Mouse (Mus musculus): ENCODE results near the gene Fbxo46.
"Not testable (repeated sequence)": the region's sequence is repeated elsewhere in the genome, so short reads cannot be mapped to it uniquely, and the experiment has no call there.

Gene Fbxo46

GRCm38 (mm10) chr7:19136673-19137334 lies 17.1 kb downstream of the Fbxo46 start:
- DNase-seq (ENCODE audit: low spot score), result no peak

- no peak for DNase-seq (ENCODE audit: low spot score)
Observed at GRCm38 (mm10) chr7:19137380-19137779, 17.7 kb downstream of the Fbxo46 start.

- no peak for DNase-seq (ENCODE audit: low spot score)
Observed at GRCm38 (mm10) chr7:19146793-19147192, 27.1 kb downstream of the Fbxo46 start.

GRCm38 (mm10) chr7:19147497-19148045 lies 27.9 kb downstream of the Fbxo46 start:
- DNase-seq (ENCODE audit: low spot score), result no peak

- DNase-seq (ENCODE audit: low spot score), result no peak
Observed at GRCm38 (mm10) chr7:19148180-19148874, 28.7 kb downstream of the Fbxo46 start.

GRCm38 (mm10) chr7:19148875-19149541 lies 29.3 kb downstream of the Fbxo46 start, which contains the start of gene Qpctl:
Gene Qpctl (minus strand): TSS chr7:19149291.
- DNase-seq (ENCODE audit: low spot score), result peak; percentile 90

- DNase-seq (ENCODE audit: low spot score), result peak; percentile 93
Observed at GRCm38 (mm10) chr7:19149626-19150025, 30.0 kb downstream of the Fbxo46 start, which contains the start of gene Snrpd2. Gene Snrpd2 (plus strand): TSS chr7:19149722.

GRCm38 (mm10) chr7:19151121-19151520 lies 31.5 kb downstream of the Fbxo46 start:
- DNase-seq (ENCODE audit: low spot score), result not testable (repeated sequence)

GRCm38 (mm10) chr7:19154796-19155195 lies 35.1 kb downstream of the Fbxo46 start:
- no peak for DNase-seq (ENCODE audit: low spot score)

- DNase-seq (ENCODE audit: low spot score), result no peak
Observed at GRCm38 (mm10) chr7:19155825-19156475, 36.3 kb downstream of the Fbxo46 start.

- DNase-seq (ENCODE audit: low spot score), result peak; percentile 83
Observed at GRCm38 (mm10) chr7:19157160-19157800, 37.6 kb downstream of the Fbxo46 start.

- no peak for DNase-seq (ENCODE audit: low spot score)
Observed at GRCm38 (mm10) chr7:19158601-19159000, 38.9 kb downstream of the Fbxo46 start.

GRCm38 (mm10) chr7:19159411-19159810 lies 39.8 kb downstream of the Fbxo46 start:
- no peak for DNase-seq (ENCODE audit: low spot score)

- DNase-seq (ENCODE audit: low spot score), result no peak
Observed at GRCm38 (mm10) chr7:19160115-19160514, 40.5 kb downstream of the Fbxo46 start.

- DNase-seq (ENCODE audit: low spot score), result no peak
Observed at GRCm38 (mm10) chr7:19162928-19163327, 43.3 kb downstream of the Fbxo46 start.

- DNase-seq (ENCODE audit: low spot score), result no peak
Observed at GRCm38 (mm10) chr7:19163752-19164151, 44.1 kb downstream of the Fbxo46 start.

GRCm38 (mm10) chr7:19164189-19164588 lies 44.5 kb downstream of the Fbxo46 start:
- DNase-seq (ENCODE audit: low spot score), result no peak

- no peak for DNase-seq (ENCODE audit: low spot score)
Observed at GRCm38 (mm10) chr7:19164978-19165377, 45.3 kb downstream of the Fbxo46 start.

GRCm38 (mm10) chr7:19165656-19166423 lies 46.2 kb downstream of the Fbxo46 start, which contains the start of gene Gipr:
Gene Gipr (minus strand): TSS chr7:19166127.
- no peak for DNase-seq (ENCODE audit: low spot score)

- no peak for DNase-seq (ENCODE audit: low spot score)
Observed at GRCm38 (mm10) chr7:19166990-19167389, 47.3 kb downstream of the Fbxo46 start.

- no peak for DNase-seq (ENCODE audit: low spot score)
Observed at GRCm38 (mm10) chr7:19169506-19169905, 49.8 kb downstream of the Fbxo46 start.

All from urinary bladder, postnatal 10 days (tissue).